Mouse (Mus musculus) embryonic facial prominence, embryonic 15.5 days (tissue): ENCODE results near the gene Hsd17b2. TPM values are rescaled to one million over a fixed set of nuclear protein-coding genes. Genes with fewer than 3 reads are reported as not detected.

Experiments used
- ATAC-seq: fragments of 200-750 bp; cut with Nextera tagmentation; 2 replicates; pipeline ENCODE4 v1.8.0; 2017; ENCODE audit warnings: low read depth, moderate TSS enrichment; ENCODE audit not compliant: insufficient number of reproducible peaks, low FRiP score, low TSS enrichment
- H3K27ac ChIP-seq: fragments of 300-500 bp; sonication (generic); replicated peaks from 2 replicates; pipeline ENCODE4 v1.5.1; 2015; ENCODE audit warnings: mild to moderate bottlenecking, inconsistent platforms
- H3K27me3 ChIP-seq: fragments of 300-500 bp; sonication (generic); 2 replicates; pipeline ENCODE4 v1.6.1; 2015; ENCODE audit warnings: inconsistent platforms
- H3K36me3 ChIP-seq: fragments of 300-500 bp; sonication (generic); 2 replicates; pipeline ENCODE4 v1.6.1; 2015; ENCODE audit warnings: mild to moderate bottlenecking, inconsistent platforms
- H3K4me1 ChIP-seq: fragments of 300-500 bp; sonication (generic); 2 replicates; pipeline ENCODE4 v1.6.1; 2015; ENCODE audit warnings: inconsistent platforms
- H3K4me2 ChIP-seq: fragments of 300-500 bp; sonication (generic); replicated peaks from 2 replicates; pipeline ENCODE4 v1.6.1; 2015; ENCODE audit warnings: mild to moderate bottlenecking, inconsistent platforms
- H3K4me3 ChIP-seq: fragments of 300-500 bp; sonication (generic); replicated peaks from 2 replicates; pipeline ENCODE4 v1.5.1; 2015; ENCODE audit warnings: mild to moderate bottlenecking, inconsistent platforms
- H3K9ac ChIP-seq: fragments of 300-500 bp; sonication (generic); 2 replicates; pipeline ENCODE4 v1.6.1; 2015; ENCODE audit warnings: inconsistent platforms
- H3K9me3 ChIP-seq: fragments of 300-500 bp; sonication (generic); replicated peaks from 2 replicates; pipeline ENCODE4 v1.6.1; 2016; ENCODE audit warnings: inconsistent platforms
- WGBS: fragments of 180-500 bp; shearing (Covaris S2); methylation state at CpG from one replicate; pipeline ENCODE4 v1.1.7; 2015; 5-methylcytosine and 5-hydroxymethylcytosine counted together
- polyA plus RNA-seq: library from polyadenylated mRNA; unstranded; fragments of >200 nt; fragmentation: Nextera tagmentation; extraction: Ambion mirVana; gene quantifications from 2 replicates; pipeline ENCODE4 v1.2.1, GENCODE M21; 2015

Hsd17b2 gene
- polyA plus RNA-seq, 1 experiment from 2014 or later = 6.6 TPM

- H3K36me3 ChIP-seq = no peaks in the 10 kb centered on the region
- no peak overlapping the region for H3K9ac ChIP-seq
- no peaks in the 10 kb centered on the region for H3K9me3 ChIP-seq
- ATAC-seq = no peak
- H3K4me3 ChIP-seq = no peak overlapping the region
- no peak overlapping the region for H3K4me2 ChIP-seq
- no peaks in the 10 kb centered on the region for H3K4me1 ChIP-seq
- H3K27ac ChIP-seq = no peak overlapping the region
- 51% methylated on average over 2 of the region's 2 CpGs for WGBS
- H3K27me3 ChIP-seq = no peaks in the 10 kb centered on the region
Measured at GRCm38 (mm10) chr8:117772597-117772996, 70.9 kb downstream of the Hsd17b2 start.

- Histone ChIP-seq H3K27ac (no peak overlapping the region), H3K36me3 (no peaks in the 10 kb centered on the region), H3K9me3 (no peaks in the 10 kb centered on the region), H3K4me1 (no peaks in the 10 kb centered on the region), H3K4me2 (no peak overlapping the region), H3K4me3 (no peak overlapping the region), H3K27me3 (no peaks in the 10 kb centered on the region), H3K9ac (no peak overlapping the region)
- no peak for ATAC-seq
- 31% methylated on average over 10 of the region's 10 CpGs for WGBS
Measured at GRCm38 (mm10) chr8:117775626-117776025, 73.9 kb downstream of the Hsd17b2 start.

- no peak for ATAC-seq
- Histone ChIP-seq H3K36me3 (no peaks in the 10 kb centered on the region), H3K27me3 (no peaks in the 10 kb centered on the region), H3K9me3 (no peaks in the 10 kb centered on the region), H3K4me2 (no peak overlapping the region), H3K4me3 (no peak overlapping the region), H3K27ac (no peak overlapping the region), H3K9ac (no peak overlapping the region), H3K4me1 (no peaks in the 10 kb centered on the region)
- 76% methylated on average over 10 of the region's 10 CpGs for WGBS
Measured at GRCm38 (mm10) chr8:117776075-117776474, 74.4 kb downstream of the Hsd17b2 start.

GRCm38 (mm10) chr8:117778531-117779322, 77.0 kb downstream of the Hsd17b2 start:
- Histone ChIP-seq H3K27ac (no peak overlapping the region), H3K27me3 (no peaks in the 10 kb centered on the region), H3K4me1 (no peaks in the 10 kb centered on the region), H3K4me2 (no peak overlapping the region), H3K9me3 (no peaks in the 10 kb centered on the region), H3K36me3 (no peaks in the 10 kb centered on the region), H3K9ac (no peak overlapping the region), H3K4me3 (no peak overlapping the region)
- WGBS = 65% methylated on average over 11 of the region's 11 CpGs
- no peak for ATAC-seq

- H3K4me3 ChIP-seq = no peak overlapping the region
- H3K9me3 ChIP-seq = no peaks in the 10 kb centered on the region
- H3K4me2 ChIP-seq = no peak overlapping the region
- H3K9ac ChIP-seq = no peak overlapping the region
- WGBS = 65% methylated on average over 6 of the region's 6 CpGs
- no peaks in the 10 kb centered on the region for H3K36me3 ChIP-seq
- no peak overlapping the region for H3K27ac ChIP-seq
- no peaks in the 10 kb centered on the region for H3K27me3 ChIP-seq
- H3K4me1 ChIP-seq = no peaks in the 10 kb centered on the region
- no peak for ATAC-seq
Measured at GRCm38 (mm10) chr8:117779344-117779743, 77.6 kb downstream of the Hsd17b2 start.

- no peaks in the 10 kb centered on the region for H3K4me1 ChIP-seq
- no peak overlapping the region for H3K9ac ChIP-seq
- no peaks in the 10 kb centered on the region for H3K9me3 ChIP-seq
- 60% methylated on average over 6 of the region's 6 CpGs for WGBS
- no peaks in the 10 kb centered on the region for H3K36me3 ChIP-seq
- no peak overlapping the region for H3K27ac ChIP-seq
- H3K4me2 ChIP-seq = no peak overlapping the region
- H3K4me3 ChIP-seq = no peak overlapping the region
- no peaks in the 10 kb centered on the region for H3K27me3 ChIP-seq
- ATAC-seq = no peak
Measured at GRCm38 (mm10) chr8:117781375-117782129, 79.8 kb downstream of the Hsd17b2 start.

GRCm38 (mm10) chr8:117783021-117783420, 81.3 kb downstream of the Hsd17b2 start:
- Histone ChIP-seq H3K27ac (no peak overlapping the region), H3K27me3 (no peaks in the 10 kb centered on the region), H3K9ac (no peak overlapping the region), H3K4me3 (no peak overlapping the region), H3K36me3 (peaks cover 5% of the 10 kb centered on the region; the same call in 1 of the 2 replicates), H3K4me1 (no peaks in the 10 kb centered on the region), H3K4me2 (no peak overlapping the region), H3K9me3 (no peaks in the 10 kb centered on the region)
- ATAC-seq = no peak
- WGBS = 88% methylated on average over 7 of the region's 7 CpGs

GRCm38 (mm10) chr8:117786428-117786827, 84.7 kb downstream of the Hsd17b2 start:
- Histone ChIP-seq H3K9me3 (no peaks in the 10 kb centered on the region), H3K4me1 (no peaks in the 10 kb centered on the region), H3K36me3 (peaks cover 33% of the 10 kb centered on the region), H3K4me3 (no peak overlapping the region), H3K27ac (no peak overlapping the region), H3K9ac (no peak overlapping the region), H3K27me3 (no peaks in the 10 kb centered on the region), H3K4me2 (no peak overlapping the region)
- 87% methylated on average over 3 of the region's 3 CpGs for WGBS
- ATAC-seq = no peak

- H3K27me3 ChIP-seq = no peaks in the 10 kb centered on the region
- H3K36me3 ChIP-seq = peaks cover 85% of the 10 kb centered on the region
- WGBS = 78% methylated on average over 19 of the region's 19 CpGs
- H3K4me3 ChIP-seq = no peak overlapping the region
- ATAC-seq = no peak
- H3K9ac ChIP-seq = no peak overlapping the region
- H3K9me3 ChIP-seq = no peaks in the 10 kb centered on the region
- no peaks in the 10 kb centered on the region for H3K4me1 ChIP-seq
- H3K27ac ChIP-seq = no peak overlapping the region
- no peak overlapping the region for H3K4me2 ChIP-seq
Measured at GRCm38 (mm10) chr8:117792616-117793144, 91.0 kb downstream of the Hsd17b2 start.

- no peak overlapping the region for H3K4me2 ChIP-seq
- no peaks in the 10 kb centered on the region for H3K27me3 ChIP-seq
- peaks cover 82% of the 10 kb centered on the region for H3K36me3 ChIP-seq
- ATAC-seq = no peak
- H3K4me3 ChIP-seq = no peak overlapping the region
- H3K4me1 ChIP-seq = 0 out of 2 replicates have a peak, but pooled peaks cover 1% of the 10 kb centered on the region
- H3K9ac ChIP-seq = no peak overlapping the region
- 83% methylated on average over 10 of the region's 10 CpGs for WGBS
- no peak overlapping the region for H3K27ac ChIP-seq
- no peaks in the 10 kb centered on the region for H3K9me3 ChIP-seq
Measured at GRCm38 (mm10) chr8:117794581-117794980, 92.9 kb downstream of the Hsd17b2 start.

- H3K4me1 ChIP-seq = peaks cover 17% of the 10 kb centered on the region
- H3K36me3 ChIP-seq = peaks cover 65% of the 10 kb centered on the region
- no peak overlapping the region for H3K9ac ChIP-seq
- no peak overlapping the region for H3K4me2 ChIP-seq
- H3K4me3 ChIP-seq = no peak overlapping the region
- no peaks in the 10 kb centered on the region for H3K27me3 ChIP-seq
- ATAC-seq = no peak
- no peaks in the 10 kb centered on the region for H3K9me3 ChIP-seq
- 93% methylated on average over 15 of the region's 15 CpGs for WGBS
- H3K27ac ChIP-seq = no peak overlapping the region
Measured at GRCm38 (mm10) chr8:117796464-117796863, 94.8 kb downstream of the Hsd17b2 start.
